Mouse (Mus musculus): Measurements from ENCODE around the gene Speer4f1.

- no peak for TF ChIP-seq CTCF (IDR thresholded peaks at IDR 0.05; ENCODE audit: insufficient read depth, low read length)
- no peak for TF ChIP-seq POLR2A (IDR thresholded peaks at IDR 0.05; ENCODE audit: borderline replicate concordance, extremely low read depth, low read depth, low read length)
Observed at GRCm38 (mm10) chr5:17436209-17436608, 39.7 kb upstream of the Speer4f1 start.

Data from lung, adult 2 months (tissue).